Mouse (Mus musculus): ENCODE results near the gene Trim10.

Trim10 gene

GRCm38 (mm10) chr17:36908235-36908634 lies 38.9 kb downstream of the Trim10 start:
- in situ Hi-C loops (cut with MboI, MseI) = no loop called here

GRCm38 (mm10) chr17:36909802-36910201 lies 40.4 kb downstream of the Trim10 start:
- in situ Hi-C loops (cut with MboI, MseI) = no loop called here

- in situ Hi-C loops (cut with MboI, MseI) = no loop called here
Observed at GRCm38 (mm10) chr17:36912031-36912430, 42.7 kb downstream of the Trim10 start.

- in situ Hi-C loops (cut with MboI, MseI) = no loop called here
Observed at GRCm38 (mm10) chr17:36914108-36914507, 44.7 kb downstream of the Trim10 start.

- in situ Hi-C loops (cut with MboI, MseI) = no loop called here
Observed at GRCm38 (mm10) chr17:36915076-36915475, 45.7 kb downstream of the Trim10 start.

- in situ Hi-C loops (cut with MboI, MseI) = no loop called here
Observed at GRCm38 (mm10) chr17:36920239-36920638, 50.9 kb downstream of the Trim10 start.

- in situ Hi-C loops (cut with MboI, MseI) = no loop called here
Observed at GRCm38 (mm10) chr17:36922715-36923114, 53.3 kb downstream of the Trim10 start.

- in situ Hi-C loops (cut with MboI, MseI) = no loop called here
Observed at GRCm38 (mm10) chr17:36923491-36923890, 54.1 kb downstream of the Trim10 start.

Data from T-helper 1 cell (primary cell).